Mouse (Mus musculus) embryonic facial prominence, embryonic 11.5 days (tissue): ENCODE measurements at regions not wholly inside any gene's neighbourhood (a gene's known extent, or its start where the extent isn't known, plus 50 kb on each side); places are given as distances from the start of the nearest gene placed in this dataset.
"Not testable (repeated sequence)": the region's sequence is repeated elsewhere in the genome, so short reads cannot be mapped to it uniquely, and the experiment has no call there.

Experiments used
- ATAC-seq: fragments of 200-750 bp; cut with Nextera tagmentation; replicated peaks from 2 replicates; pipeline ENCODE4 v1.8.0; 2017; ENCODE audit warnings: low read depth; ENCODE audit not compliant: insufficient number of reproducible peaks, low FRiP score, low TSS enrichment
- DNase-seq: peaks from one replicate; pipeline ENCODE4 v3.0.0-alpha.2; 2015; ENCODE audit warnings: low spot score
- H3K27ac ChIP-seq: fragments of 300-500 bp; sonication (generic); replicated peaks from 2 replicates; pipeline ENCODE4 v1.5.1; 2014; ENCODE audit warnings: mild to moderate bottlenecking, low read depth, low read length, control low read depth
- H3K27me3 ChIP-seq: fragments of 300-500 bp; sonication (generic); 2 replicates; pipeline ENCODE4 v1.6.1; 2014; ENCODE audit warnings: mild to moderate bottlenecking, low read length, moderate library complexity, mixed read lengths; ENCODE audit not compliant: control insufficient read depth, insufficient read depth
- H3K36me3 ChIP-seq: fragments of 300-500 bp; sonication (generic); replicated peaks from 2 replicates; pipeline ENCODE4 v1.6.1; 2014; ENCODE audit warnings: low read depth, mild to moderate bottlenecking, low read length, moderate library complexity, mixed read lengths; ENCODE audit not compliant: control insufficient read depth, insufficient read depth
- H3K4me1 ChIP-seq: fragments of 300-500 bp; sonication (generic); 2 replicates; pipeline ENCODE4 v1.6.1; 2014; ENCODE audit warnings: low read length, mixed read lengths; ENCODE audit not compliant: control insufficient read depth, insufficient read depth
- H3K4me2 ChIP-seq: fragments of 300-500 bp; sonication (generic); 2 replicates; pipeline ENCODE4 v1.6.1; 2014; ENCODE audit warnings: low read depth, mild to moderate bottlenecking, control low read depth, low read length, moderate library complexity
- H3K4me3 ChIP-seq: fragments of 300-500 bp; sonication (generic); 2 replicates; pipeline ENCODE4 v1.5.1; 2014; ENCODE audit warnings: low read depth, low read length, control low read depth
- H3K9ac ChIP-seq: fragments of 300-500 bp; sonication (generic); replicated peaks from 2 replicates; pipeline ENCODE4 v1.6.1; 2014; ENCODE audit warnings: mild to moderate bottlenecking, control low read depth, low read length
- H3K9me3 ChIP-seq: fragments of 300-500 bp; sonication (generic); replicated peaks from 2 replicates; pipeline ENCODE4 v1.6.1; 2016; ENCODE audit warnings: mild to moderate bottlenecking, low read length, inconsistent platforms, mixed read lengths; ENCODE audit not compliant: control insufficient read depth
- WGBS: fragments of 180-500 bp; shearing (Covaris S2); extraction: QIAGEN DNeasy Blood & Tissue Kit; methylation state at CpG from one replicate; pipeline ENCODE4 v1.1.7; 2014; 5-methylcytosine and 5-hydroxymethylcytosine counted together

GRCm38 (mm10) chr14:36262126-36262525, 167.4 kb downstream of the 4930474N05Rik start:
- no peaks in the 10 kb centered on the region for H3K4me1 ChIP-seq
- WGBS, result 79% methylated on average over 2 of the region's 2 CpGs
- H3K9ac ChIP-seq, result no peak overlapping the region
- no peak overlapping the region for H3K4me3 ChIP-seq
- no peaks in the 10 kb centered on the region for H3K36me3 ChIP-seq
- no peak overlapping the region for H3K27ac ChIP-seq
- no peak for ATAC-seq
- no peak for DNase-seq
- H3K4me2 ChIP-seq, result no peak overlapping the region
- H3K27me3 ChIP-seq, result no peaks in the 10 kb centered on the region
- no peaks in the 10 kb centered on the region for H3K9me3 ChIP-seq

- Histone ChIP-seq H3K27ac (no peak overlapping the region), H3K27me3 (no peaks in the 10 kb centered on the region), H3K36me3 (no peaks in the 10 kb centered on the region), H3K4me2 (no peak overlapping the region), H3K9ac (no peak overlapping the region), H3K4me3 (no peak overlapping the region), H3K4me1 (no peaks in the 10 kb centered on the region), H3K9me3 (no peaks in the 10 kb centered on the region)
- 88% methylated on average over 1 of the region's 1 CpGs for WGBS
- ATAC-seq (no peak), DNase-seq (no peak)
These were observed 189.2 kb downstream of the 4930474N05Rik start for GRCm38 (mm10) chr14:36283825-36284414.

GRCm38 (mm10) chr14:36288697-36289286, 194.1 kb downstream of the 4930474N05Rik start:
- WGBS, result 42% methylated on average over 1 of the region's 1 CpGs

GRCm38 (mm10) chr14:36310324-36310723, 215.6 kb downstream of the 4930474N05Rik start:
- H3K4me1 ChIP-seq, result no peaks in the 10 kb centered on the region
- no peak overlapping the region for H3K27ac ChIP-seq
- no peak for ATAC-seq
- no peak for DNase-seq
- H3K36me3 ChIP-seq, result no peaks in the 10 kb centered on the region
- no peak overlapping the region for H3K4me3 ChIP-seq
- 89% methylated on average over 1 of the region's 1 CpGs for WGBS
- no peaks in the 10 kb centered on the region for H3K27me3 ChIP-seq
- no peaks in the 10 kb centered on the region for H3K9me3 ChIP-seq
- no peak overlapping the region for H3K9ac ChIP-seq
- no peak overlapping the region for H3K4me2 ChIP-seq

More at GRCm38 (mm10) chr14:36288697-36289286, 194.1 kb downstream of the 4930474N05Rik start:
- H3K4me3 ChIP-seq, result no peak overlapping the region
- H3K9ac ChIP-seq, result no peak overlapping the region
- no peak overlapping the region for H3K4me2 ChIP-seq
- H3K4me1 ChIP-seq, result no peaks in the 10 kb centered on the region
- DNase-seq (no peak), ATAC-seq (no peak)
- H3K9me3 ChIP-seq, result no peaks in the 10 kb centered on the region
- H3K36me3 ChIP-seq, result no peaks in the 10 kb centered on the region
- H3K27me3 ChIP-seq, result no peaks in the 10 kb centered on the region
- H3K27ac ChIP-seq, result no peak overlapping the region

- WGBS, result 86% methylated on average over 1 of the region's 1 CpGs
- ATAC-seq, H3K4me1 ChIP-seq: not testable (repeated sequence)
These were observed 220.0 kb downstream of the 4930474N05Rik start for GRCm38 (mm10) chr14:36314673-36315072.

GRCm38 (mm10) chr14:36316418-36317111, 221.8 kb downstream of the 4930474N05Rik start:
- H3K4me1 ChIP-seq, result no peaks in the 10 kb centered on the region
- H3K36me3 ChIP-seq, result no peaks in the 10 kb centered on the region
- no peak overlapping the region for H3K9ac ChIP-seq
- no peak overlapping the region for H3K27ac ChIP-seq
- H3K4me2 ChIP-seq, result no peak overlapping the region
- no peaks in the 10 kb centered on the region for H3K9me3 ChIP-seq
- no peak for ATAC-seq
- H3K27me3 ChIP-seq, result no peaks in the 10 kb centered on the region
- no peak overlapping the region for H3K4me3 ChIP-seq
- 81% methylated on average over 4 of the region's 4 CpGs for WGBS
- no peak for DNase-seq

More at GRCm38 (mm10) chr14:36314673-36315072, 220.0 kb downstream of the 4930474N05Rik start:
- not testable (repeated sequence) for H3K27ac ChIP-seq, H3K9ac ChIP-seq, H3K4me3 ChIP-seq, DNase-seq, H3K36me3 ChIP-seq, H3K4me2 ChIP-seq, H3K27me3 ChIP-seq, H3K9me3 ChIP-seq

- DNase-seq (no peak), ATAC-seq (no peak)
- H3K36me3 ChIP-seq, result no peaks in the 10 kb centered on the region
- WGBS, result 67% methylated on average over 3 of the region's 3 CpGs
- H3K27me3 ChIP-seq, result no peaks in the 10 kb centered on the region
- no peaks in the 10 kb centered on the region for H3K9me3 ChIP-seq
- H3K4me1 ChIP-seq, result no peaks in the 10 kb centered on the region
- H3K27ac ChIP-seq, result no peak overlapping the region
- no peak overlapping the region for H3K9ac ChIP-seq
- no peak overlapping the region for H3K4me2 ChIP-seq
- no peak overlapping the region for H3K4me3 ChIP-seq
These were observed 233.7 kb downstream of the 4930474N05Rik start for GRCm38 (mm10) chr14:36328258-36328891.

- ATAC-seq (no peak), DNase-seq (no peak)
- Histone ChIP-seq H3K27ac (no peak overlapping the region), H3K4me3 (no peak overlapping the region), H3K4me1 (no peaks in the 10 kb centered on the region), H3K9ac (no peak overlapping the region), H3K36me3 (no peaks in the 10 kb centered on the region), H3K4me2 (no peak overlapping the region), H3K9me3 (no peaks in the 10 kb centered on the region), H3K27me3 (no peaks in the 10 kb centered on the region)
- WGBS, result 80% methylated on average over 1 of the region's 1 CpGs
These were observed 246.1 kb downstream of the 4930474N05Rik start for GRCm38 (mm10) chr14:36340832-36341231.
